In genomic region chrX:13207512-13208341, GRCm38 (mm10) we compare ENCODE assay signal across 8 mouse cellular contexts.
DNase-seq lines count a peak whose midpoint lies in the region; ATAC-seq and TF ChIP-seq lines count a peak whose summit lies in the region.

No protein-coding gene starts in this region.

- WGBS in forebrain, embryonic 11.5 days: 32% methylated on average over 23 of the region's 23 CpGs
- WGBS in heart, embryonic 16.5 days: 29% methylated on average over 23 of the region's 23 CpGs
- 23% methylated on average over 22 of the region's 23 CpGs for WGBS in liver, embryonic 14.5 days (ENCODE audit: insufficient replicate concordance)
- WGBS in stomach, embryonic 15.5 days: 33% methylated on average over 23 of the region's 23 CpGs

- H3K9me3 ChIP-seq in E14TG2a.4 (ENCODE audit: low read length): no peaks in the 10 kb centered on the region
- no peaks in the 10 kb centered on the region for H3K9me3 ChIP-seq in forebrain, embryonic 11.5 days (ENCODE audit: control insufficient read depth, low read length)
- H3K9me3 ChIP-seq in heart, embryonic 16.5 days (replicated peaks; ENCODE audit: control insufficient read depth, low read length): no peaks in the 10 kb centered on the region
- no peaks in the 10 kb centered on the region for H3K9me3 ChIP-seq in liver, embryonic 14.5 days (ENCODE audit: control insufficient read depth, low read length)
- no peaks in the 10 kb centered on the region for H3K9me3 ChIP-seq in stomach, embryonic 15.5 days

- peak overlapping the region; percentile 32; the same call in 1 of the 2 replicates for H3K9ac ChIP-seq in forebrain, embryonic 11.5 days (ENCODE audit: low read length)
- peak overlapping the region; percentile 67 for H3K9ac ChIP-seq in heart, embryonic 16.5 days (ENCODE audit: low read length)
- H3K9ac ChIP-seq in liver, embryonic 14.5 days (replicated peaks): no peak overlapping the region
- H3K9ac ChIP-seq in stomach, embryonic 15.5 days: no peak overlapping the region

- peak overlapping the region; percentile 47; the same call in 1 of the 2 replicates for H3K4me2 ChIP-seq in forebrain, embryonic 11.5 days (ENCODE audit: low read depth, low read length, severe bottlenecking)
- peak overlapping the region; percentile 65 for H3K4me2 ChIP-seq in heart, embryonic 16.5 days (ENCODE audit: low read depth, low read length)
- peak overlapping the region; percentile 47 for H3K4me2 ChIP-seq in liver, embryonic 14.5 days (ENCODE audit: low read depth)
- peak overlapping the region; percentile 51 for H3K4me2 ChIP-seq in stomach, embryonic 15.5 days

- peaks cover 34% of the 10 kb centered on the region for H3K4me1 ChIP-seq in E14TG2a.4 (replicated peaks; ENCODE audit: low read depth, low read length)
- no peaks in the 10 kb centered on the region for H3K4me1 ChIP-seq in forebrain, embryonic 11.5 days (replicated peaks; ENCODE audit: control insufficient read depth, insufficient read depth, low read length)
- H3K4me1 ChIP-seq in heart, embryonic 16.5 days (ENCODE audit: control insufficient read depth, insufficient read depth, low read length): 0 out of 2 replicates have a peak, but pooled peaks cover 2% of the 10 kb centered on the region
- H3K4me1 ChIP-seq in liver, embryonic 14.5 days (replicated peaks; ENCODE audit: control insufficient read depth in 2 of 2, insufficient read depth in 2 of 2, low read length in 1 of 2): no peaks in the 10 kb centered on the region
- no peaks in the 10 kb centered on the region for H3K4me1 ChIP-seq in stomach, embryonic 15.5 days

- TF ChIP-seq EP300 in liver, embryonic 14.5 days (IDR thresholded peaks at IDR 0.05; ENCODE audit: low read depth): no peak

- H3K27me3 ChIP-seq in E14TG2a.4 (ENCODE audit: insufficient read depth, low read length): no peaks in the 10 kb centered on the region
- no peaks in the 10 kb centered on the region; the same call in 1 of the 2 replicates for H3K27me3 ChIP-seq in forebrain, embryonic 11.5 days (ENCODE audit: control insufficient read depth, insufficient read depth, low read length)
- peaks cover 8% of the 10 kb centered on the region for H3K27me3 ChIP-seq in heart, embryonic 16.5 days (ENCODE audit: control insufficient read depth, insufficient read depth, low read length)
- H3K27me3 ChIP-seq in liver, embryonic 14.5 days (ENCODE audit: control insufficient read depth, insufficient read depth, low read length): no peaks in the 10 kb centered on the region
- no peaks in the 10 kb centered on the region for H3K27me3 ChIP-seq in stomach, embryonic 15.5 days (replicated peaks)

- DNase-seq in c-Kit-positive CD71-positive TER-119-negative erythroid progenitor cells, embryonic 14.5 days (ENCODE audit: low read depth): peak; percentile 82
- peak; percentile 94 for DNase-seq in forebrain, embryonic 11.5 days (ENCODE audit: low spot score)
- peak; percentile 89 to 90 for DNase-seq in kidney, postnatal 36 days
- peak; percentile 57 to 74 (median 63) for DNase-seq in liver, embryonic 14.5 days (ENCODE audit: low read depth in 3 of 3, low spot score in 3 of 3)
- DNase-seq in neural tube, embryonic 10.5 days (ENCODE audit: extremely low spot score, low spot score): peak; percentile 89

- no peak overlapping the region for H3K27ac ChIP-seq in forebrain, embryonic 11.5 days (ENCODE audit: low read depth, low read length)
- H3K27ac ChIP-seq in heart, embryonic 16.5 days (ENCODE audit: low read length): peak overlapping the region; percentile 23; the same call in 1 of the 2 replicates
- no peak overlapping the region for H3K27ac ChIP-seq in liver, embryonic 14.5 days
- H3K27ac ChIP-seq in stomach, embryonic 15.5 days: no peak overlapping the region

- H3K4me3 ChIP-seq in E14TG2a.4 (replicated peaks; ENCODE audit: low read length): peak overlapping the region; percentile 61
- peak overlapping the region; percentile 5; the same call in 1 of the 2 replicates for H3K4me3 ChIP-seq in forebrain, embryonic 11.5 days (ENCODE audit: low read depth, low read length)
- H3K4me3 ChIP-seq in heart, embryonic 16.5 days (ENCODE audit: low read length): peak overlapping the region; percentile 47
- peak overlapping the region; percentile 30 to 39; a peak in 2 of 4 replicates for H3K4me3 ChIP-seq in liver, embryonic 14.5 days (ENCODE audit: insufficient read depth in 1 of 2, low read depth in 2 of 2, low read length in 2 of 2)
- H3K4me3 ChIP-seq in stomach, embryonic 15.5 days (replicated peaks): peak overlapping the region; percentile 26; the same call in 1 of the 2 replicates

- TF ChIP-seq CTCF in E14TG2a.4 (conservative IDR thresholded peaks at IDR 0.05; ENCODE audit: low read length): peak; percentile 61
- peak; percentile 98 for TF ChIP-seq CTCF in liver, embryonic 14.5 days (IDR thresholded peaks at IDR 0.05; ENCODE audit: low read depth)

- no peaks in the 10 kb centered on the region for H3K36me3 ChIP-seq in E14TG2a.4 (ENCODE audit: insufficient read depth, low read length)
- H3K36me3 ChIP-seq in forebrain, embryonic 11.5 days (ENCODE audit: control insufficient read depth, insufficient read depth, low read length): no peaks in the 10 kb centered on the region
- H3K36me3 ChIP-seq in heart, embryonic 16.5 days (ENCODE audit: control insufficient read depth, insufficient read depth): no peaks in the 10 kb centered on the region
- H3K36me3 ChIP-seq in liver, embryonic 14.5 days (replicated peaks; ENCODE audit: control insufficient read depth, insufficient read depth, low read depth): no peaks in the 10 kb centered on the region
- H3K36me3 ChIP-seq in stomach, embryonic 15.5 days: no peaks in the 10 kb centered on the region

- ATAC-seq in forebrain, embryonic 11.5 days (replicated peaks; ENCODE audit: low FRiP score): peak; percentile 95
- ATAC-seq in heart, embryonic 16.5 days (replicated peaks; ENCODE audit: extremely low read depth, insufficient read depth, low FRiP score): peak; percentile 86
- ATAC-seq in liver, embryonic 14.5 days (ENCODE audit: insufficient read depth): peak; percentile 80
- peak; percentile 91 for ATAC-seq in stomach, embryonic 15.5 days (ENCODE audit: insufficient read depth, low FRiP score, low read depth)

Comparison
In these comparisons a context has a peak if more than half of its experiments do, and no peak if none do; other contexts are left out.
1. H3K4me3 ChIP-seq: peak in every context shown above with its lines; median percentile 61 in E14TG2a.4; 47 in heart, embryonic 16.5 days; 34 in liver, embryonic 14.5 days; 26 in stomach, embryonic 15.5 days; 5 in forebrain, embryonic 11.5 days.
2. H3K9ac ChIP-seq: peak in forebrain, embryonic 11.5 days (single experiment) and heart, embryonic 16.5 days (single experiment); none in liver, embryonic 14.5 days (single experiment) and stomach, embryonic 15.5 days (single experiment).
3. Peak in every context shown above with its lines, with median percentiles within 50 percentile points of each other: DNase-seq, ATAC-seq and H3K4me2 ChIP-seq.